Mouse (Mus musculus) spleen, postnatal 0 days (tissue): ENCODE data around the gene Tril. TPM values are rescaled to one million over a fixed set of nuclear protein-coding genes. Genes with fewer than 3 reads are reported as not detected.

Experiments
- polyA plus RNA-seq: library from polyadenylated mRNA; unstranded; fragments of >200 nt; fragmentation: Nextera tagmentation; extraction: Ambion mirVana; gene quantifications from 2 replicates; pipeline ENCODE4 v1.2.1, GENCODE M21; 2015

Gene Tril
- polyA plus RNA-seq, result 9.4 and 10.9 TPM in 2 replicates

DNA sequence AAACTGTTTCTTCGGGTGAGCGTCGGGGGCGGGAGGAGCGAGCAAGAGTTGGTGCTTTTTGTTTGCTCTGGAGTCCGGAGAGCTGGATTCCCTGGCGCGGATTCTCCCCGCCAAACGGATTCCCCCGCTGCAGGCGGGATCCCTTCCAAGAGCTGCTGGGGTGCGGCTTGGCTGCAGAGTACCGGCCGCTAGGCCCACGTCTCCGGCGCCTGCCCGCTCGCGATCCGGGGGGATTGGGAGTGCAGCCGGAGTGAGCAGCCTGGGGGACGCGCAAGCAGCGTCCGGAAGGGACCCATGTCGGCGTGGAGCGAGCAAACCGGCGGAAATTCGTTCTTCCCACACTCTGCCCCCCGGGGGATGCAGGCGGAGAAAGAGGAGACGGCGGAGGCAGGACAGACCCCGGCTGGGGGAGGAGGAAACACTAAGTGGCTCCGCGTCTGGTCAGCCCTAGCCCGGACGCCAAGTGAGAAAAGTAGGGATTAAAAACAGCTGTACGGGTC, at the start of gene Tril:
Gene Tril (minus strand): TSS at position 345 of the 500 bp plus-strand sequence.

Other genes with a start within 250 kb of the Tril start
- 0.18 TPM in 1 of 2 replicates, not detected in the other for gene Cpvl, start 157.8 kb upstream of the Tril start, polyA plus RNA-seq
- gene Chn2, start 218.7 kb upstream of the Tril start, polyA plus RNA-seq, result 5.1 and 7.7 TPM in 2 replicates